Mouse (Mus musculus): ENCODE results near the gene Slc3a1.
A peak's percentile ranks its signal among the peaks of the same experiment; 100 is the strongest.

The Slc3a1 gene

GRCm38 (mm10) chr17:85028093-85028739, at the start of gene Slc3a1:
Slc3a1 (plus strand) TSS chr17:85028376.
- DNase-seq (ENCODE audit: low read depth, low spot score), result no peak

DNA sequence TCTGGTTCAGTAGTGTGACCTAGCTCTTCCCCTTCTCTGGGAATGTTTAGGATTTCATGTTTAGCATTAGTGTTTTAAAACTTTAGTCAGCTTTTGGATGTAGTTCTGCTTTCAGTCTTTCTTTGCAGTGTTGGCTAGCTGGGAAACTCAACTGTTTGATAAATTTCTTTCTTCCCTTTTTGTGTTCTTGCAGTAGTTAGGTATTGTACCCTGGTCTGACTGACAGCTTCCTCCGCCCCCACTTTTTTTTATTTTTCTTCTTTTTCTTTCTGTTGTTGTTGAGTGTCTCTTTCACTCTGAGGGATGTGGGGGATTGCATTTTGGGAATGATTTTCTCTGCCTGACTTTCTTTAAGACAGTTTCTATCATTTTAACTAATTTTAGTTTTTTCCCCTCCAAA, 46.5 kb upstream of the Slc3a1 start:
- DNase-seq (ENCODE audit: low read depth, low spot score), result no peak

DNA sequence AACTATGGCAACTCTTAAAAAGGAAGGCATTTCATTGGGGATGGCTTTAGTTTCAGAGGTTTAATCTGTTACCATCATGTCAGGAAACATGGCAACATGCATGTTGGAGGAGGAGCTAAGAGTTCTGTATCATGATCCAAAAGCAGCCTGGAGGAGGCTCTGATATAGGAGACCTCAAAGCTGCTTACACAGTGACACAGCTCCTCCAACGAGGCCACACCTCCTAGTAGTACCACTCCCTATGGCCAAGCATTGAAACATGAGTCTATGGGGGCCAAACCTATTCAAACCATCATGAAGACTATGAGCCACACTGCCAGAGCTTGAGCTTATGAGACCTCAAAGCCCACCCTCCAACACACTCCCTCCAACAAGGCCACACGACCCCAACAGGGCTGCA, 45.4 kb upstream of the Slc3a1 start:
- no peak for DNase-seq (ENCODE audit: low read depth, low spot score)

GRCm38 (mm10) chr17:84986368-84986767, 41.8 kb upstream of the Slc3a1 start:
- no peak for DNase-seq (ENCODE audit: low read depth, low spot score)

- DNase-seq (ENCODE audit: low read depth, low spot score), result no peak
Observed at GRCm38 (mm10) chr17:84987834-84988410, 40.3 kb upstream of the Slc3a1 start.

- DNase-seq (ENCODE audit: low read depth, low spot score), result no peak
Observed at GRCm38 (mm10) chr17:84988514-84988913, 39.7 kb upstream of the Slc3a1 start.

DNA sequence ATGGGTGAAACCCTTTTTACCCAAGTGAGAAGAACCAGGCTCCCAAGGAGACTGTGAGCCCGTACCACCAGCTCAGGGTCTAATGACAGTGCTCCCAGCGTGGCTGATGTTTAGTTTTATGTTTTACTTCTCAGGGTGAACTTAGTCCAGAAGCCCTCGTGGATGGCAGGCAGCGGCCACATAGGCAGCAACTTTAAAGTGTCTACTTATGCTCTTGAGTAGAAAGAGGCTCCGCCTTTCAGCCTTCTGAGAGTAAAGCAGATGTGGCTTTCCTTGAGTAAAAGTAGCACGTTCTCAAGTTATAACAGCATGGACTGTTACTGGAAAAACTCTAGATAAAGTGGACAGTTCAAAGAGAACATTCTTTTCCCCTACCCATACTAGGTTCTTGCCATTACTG, 32.3 kb upstream of the Slc3a1 start:
- DNase-seq (ENCODE audit: low read depth, low spot score), result no peak

GRCm38 (mm10) chr17:84997639-84998038, 30.5 kb upstream of the Slc3a1 start:
- no peak for DNase-seq (ENCODE audit: low read depth, low spot score)

DNA sequence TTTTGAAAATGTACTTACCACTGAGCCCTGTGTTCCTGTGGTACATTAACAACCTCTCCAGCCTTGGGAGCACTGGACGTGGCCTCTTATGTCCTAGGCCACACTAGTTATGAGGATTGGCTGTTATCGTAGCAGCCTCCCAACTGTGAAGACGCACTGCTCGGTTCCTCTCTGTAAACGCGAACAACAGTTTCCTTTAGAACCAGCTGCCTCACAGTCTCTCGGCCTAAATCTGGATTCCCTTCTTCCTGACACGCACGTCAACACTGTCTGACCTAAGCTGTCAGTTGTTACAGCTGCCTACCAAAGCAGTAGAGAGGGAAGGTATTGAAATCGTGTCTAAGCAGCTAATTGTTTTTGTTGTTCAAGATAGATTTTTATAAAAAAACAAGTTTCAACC, 28.5 kb upstream of the Slc3a1 start:
- peak; percentile 61 for DNase-seq (ENCODE audit: low read depth, low spot score)

- no peak for DNase-seq (ENCODE audit: low read depth, low spot score)
Observed at GRCm38 (mm10) chr17:85013485-85013884, 14.7 kb upstream of the Slc3a1 start.

DNA sequence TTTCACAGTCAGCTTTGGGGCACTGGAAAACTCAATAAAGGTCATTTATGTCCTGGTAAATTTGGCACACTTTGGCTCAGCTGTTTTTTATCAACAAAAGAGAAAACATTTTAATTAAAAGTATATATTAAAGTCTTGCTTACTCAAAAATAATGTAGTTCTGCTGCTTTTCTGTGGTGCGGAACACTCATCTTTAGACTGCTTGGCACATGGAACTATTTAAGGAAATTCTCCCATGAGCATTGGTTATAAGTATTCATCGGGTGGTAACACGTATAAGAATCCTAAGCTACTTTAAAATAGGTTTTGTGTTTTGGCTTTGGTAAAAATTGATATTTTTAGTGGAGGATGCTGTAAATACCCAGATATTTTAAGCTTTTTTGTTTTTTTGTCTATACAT, 13.5 kb upstream of the Slc3a1 start:
- no peak for DNase-seq (ENCODE audit: low read depth, low spot score)

DNA sequence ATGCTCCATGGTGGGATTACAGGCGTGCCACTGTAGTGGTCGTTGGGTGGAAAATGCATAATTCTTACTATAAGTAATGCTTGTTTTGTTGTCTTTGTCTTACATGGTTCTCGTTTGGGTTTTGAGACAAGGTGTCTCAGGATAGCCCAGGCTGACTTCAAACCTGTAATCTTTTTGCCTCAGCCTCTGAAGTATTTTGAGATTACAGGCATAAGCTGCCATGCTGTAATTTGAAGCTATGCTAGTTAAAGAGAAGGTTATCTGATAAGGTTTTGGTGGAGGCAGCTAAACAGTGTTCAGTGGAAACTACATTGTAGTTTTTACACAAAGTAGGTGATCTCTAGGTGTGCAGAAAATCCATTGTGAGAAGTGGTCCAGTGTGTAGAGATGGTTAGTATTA, 9.8 kb upstream of the Slc3a1 start:
- no peak for DNase-seq (ENCODE audit: low read depth, low spot score)

DNA sequence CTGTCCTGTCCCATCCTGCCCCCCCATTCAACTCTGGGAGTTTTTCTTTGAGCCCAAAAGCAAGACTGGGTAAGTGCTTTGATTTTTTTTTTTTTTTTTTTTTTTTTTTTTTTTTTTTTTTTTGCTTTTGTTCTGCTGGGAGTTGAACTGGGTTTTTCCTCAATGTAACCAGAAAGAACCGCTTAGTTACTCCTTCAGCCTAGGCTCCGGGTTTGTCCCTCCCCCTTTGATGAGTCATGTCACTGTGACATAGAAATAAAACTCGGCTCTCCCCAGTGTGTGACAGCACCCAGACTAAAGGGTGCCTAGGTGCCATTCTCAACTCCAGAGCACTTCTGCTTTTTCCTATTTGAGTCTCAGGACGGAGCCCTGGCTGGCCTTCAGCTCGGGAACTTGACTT, 9.4 kb upstream of the Slc3a1 start:
- peak; percentile 53 for DNase-seq (ENCODE audit: low read depth, low spot score)

DNA sequence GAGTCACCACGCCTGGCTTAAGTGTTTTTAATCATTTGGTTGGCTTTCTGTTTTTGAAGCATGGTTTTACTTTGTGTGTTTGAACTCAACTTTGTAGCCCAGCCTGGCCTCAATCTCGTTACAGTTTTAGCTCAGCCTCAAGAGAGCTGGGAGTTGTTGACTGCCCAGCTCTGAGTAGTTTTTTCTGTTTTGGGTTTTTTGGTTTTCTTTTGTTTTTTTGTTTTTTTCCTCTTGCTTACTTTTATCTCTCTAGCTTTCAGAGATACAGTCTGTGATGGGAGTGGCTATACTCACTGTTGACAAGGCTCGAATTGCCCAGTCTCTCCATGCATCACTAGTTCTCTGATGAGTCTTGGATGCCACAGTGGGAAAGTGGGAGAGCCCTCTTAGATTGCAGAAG, 7.8 kb upstream of the Slc3a1 start:
- no peak for DNase-seq (ENCODE audit: low read depth, low spot score)

DNA sequence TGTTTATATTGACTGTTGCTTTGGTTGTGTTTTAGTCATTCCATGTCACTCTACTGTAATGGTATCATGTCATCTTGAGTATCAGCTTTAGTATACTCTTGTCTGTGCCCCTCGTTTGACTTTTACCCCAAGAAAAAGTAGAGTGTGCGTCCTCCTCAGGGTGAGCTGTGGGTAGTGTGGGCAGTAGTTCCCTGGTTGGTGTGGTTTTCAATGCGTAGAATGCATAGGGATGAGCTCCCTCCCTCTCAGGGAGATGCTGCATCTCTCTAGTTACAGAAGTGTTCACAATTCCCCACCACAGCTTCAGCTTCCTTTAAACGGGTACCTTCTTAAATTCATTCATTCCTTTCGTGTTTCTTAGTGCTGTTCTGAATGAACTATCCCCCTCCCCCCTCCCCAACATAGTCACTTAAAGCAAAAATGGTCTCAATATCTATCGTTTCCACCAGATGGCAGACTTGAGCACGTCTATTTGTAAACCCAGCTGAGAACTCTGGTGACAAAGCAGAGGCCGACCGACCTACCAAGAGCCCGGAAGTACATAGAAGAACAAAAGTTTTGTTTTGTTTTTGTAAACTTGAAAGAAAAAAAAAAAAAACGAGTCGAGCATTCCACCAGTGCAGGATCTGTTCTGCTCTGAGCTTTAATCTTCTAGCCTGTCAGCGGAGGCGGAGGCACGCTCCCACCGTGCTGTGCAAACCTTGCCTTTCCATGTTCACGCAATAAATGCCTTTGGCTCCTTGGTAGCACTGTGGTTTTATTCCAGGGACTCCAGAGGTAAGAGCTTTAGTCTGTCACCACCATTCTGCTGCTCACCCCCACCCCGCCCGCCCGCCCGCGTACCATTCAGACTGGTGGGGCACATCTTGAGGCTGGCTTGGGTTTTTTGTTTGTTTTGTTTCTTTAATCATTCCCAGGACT, 4.7 kb upstream of the Slc3a1 start:
- peak; percentile 90 for DNase-seq (ENCODE audit: low read depth, low spot score)

- DNase-seq (ENCODE audit: low read depth, low spot score), result no peak
Observed at GRCm38 (mm10) chr17:85024237-85024636, 3.9 kb upstream of the Slc3a1 start.

GRCm38 (mm10) chr17:85025151-85025550, 3.0 kb upstream of the Slc3a1 start:
- DNase-seq (ENCODE audit: low read depth, low spot score), result no peak

- no peak for DNase-seq (ENCODE audit: low read depth, low spot score)
Observed at GRCm38 (mm10) chr17:85026436-85026835, 1.7 kb upstream of the Slc3a1 start.

DNA sequence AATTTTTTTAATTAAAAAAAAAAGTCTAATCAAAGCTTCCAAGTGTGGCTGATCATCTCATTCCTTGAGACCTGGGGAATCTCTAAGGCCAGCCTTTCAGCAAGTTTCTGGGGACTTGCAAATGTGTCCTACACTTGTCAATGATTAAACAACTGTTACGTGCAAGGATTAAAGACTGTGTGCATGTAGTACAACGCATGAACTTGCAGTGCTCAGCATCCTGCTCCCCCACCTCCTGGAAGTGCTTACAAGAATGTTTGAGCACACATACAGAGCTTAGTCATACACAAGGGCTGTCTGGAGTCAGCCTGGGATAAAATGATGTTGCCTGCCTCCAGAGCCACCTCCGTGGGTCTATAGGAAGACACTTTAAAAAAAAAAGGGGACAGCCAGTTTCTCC, 929 bp upstream of the Slc3a1 start:
- no peak for DNase-seq (ENCODE audit: low read depth, low spot score)

GRCm38 (mm10) chr17:85028797-85029196, 621 bp downstream of the Slc3a1 start:
- DNase-seq (ENCODE audit: low read depth, low spot score), result no peak

DNA sequence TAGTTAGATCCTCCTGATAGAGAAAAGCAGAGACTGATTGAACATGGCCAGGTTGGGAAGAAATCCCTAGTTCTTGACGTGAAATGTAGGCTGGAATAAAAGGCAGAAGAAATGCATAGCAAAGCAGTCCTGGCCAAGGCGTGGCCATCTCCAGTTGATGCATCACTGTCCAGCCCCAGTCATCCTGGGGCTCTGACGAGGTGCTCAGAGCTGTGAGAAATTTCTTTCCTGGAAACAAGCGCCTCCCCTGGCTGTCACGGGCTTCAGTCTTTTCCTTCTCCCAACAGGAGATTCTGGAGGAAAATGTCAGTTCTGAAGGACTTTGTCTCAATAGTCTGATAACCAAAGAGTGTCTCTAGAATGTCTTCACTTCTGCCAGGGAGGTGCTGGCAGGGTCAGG, 2.5 kb downstream of the Slc3a1 start:
- no peak for DNase-seq (ENCODE audit: low read depth, low spot score)

DNA sequence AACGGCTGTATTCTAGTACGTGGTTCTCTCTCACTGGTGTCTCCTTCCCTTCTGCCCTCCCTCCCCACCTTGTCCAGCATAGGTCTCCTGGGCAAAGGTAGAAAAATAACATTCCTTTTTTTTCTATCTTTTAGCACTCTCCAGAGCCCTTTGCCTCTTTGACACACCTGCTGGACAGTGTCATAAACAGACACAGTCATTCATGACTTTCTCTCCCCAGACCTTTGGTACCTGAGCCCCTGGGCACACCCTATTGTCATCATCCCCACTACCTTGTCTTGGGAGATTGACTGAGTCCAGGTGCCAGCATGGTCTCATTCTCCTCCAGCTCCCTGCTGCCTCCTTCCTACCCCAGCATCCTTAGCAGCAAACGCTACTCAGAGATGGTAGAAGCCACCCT, 4.9 kb downstream of the Slc3a1 start:
- DNase-seq (ENCODE audit: low read depth, low spot score), result no peak

DNA sequence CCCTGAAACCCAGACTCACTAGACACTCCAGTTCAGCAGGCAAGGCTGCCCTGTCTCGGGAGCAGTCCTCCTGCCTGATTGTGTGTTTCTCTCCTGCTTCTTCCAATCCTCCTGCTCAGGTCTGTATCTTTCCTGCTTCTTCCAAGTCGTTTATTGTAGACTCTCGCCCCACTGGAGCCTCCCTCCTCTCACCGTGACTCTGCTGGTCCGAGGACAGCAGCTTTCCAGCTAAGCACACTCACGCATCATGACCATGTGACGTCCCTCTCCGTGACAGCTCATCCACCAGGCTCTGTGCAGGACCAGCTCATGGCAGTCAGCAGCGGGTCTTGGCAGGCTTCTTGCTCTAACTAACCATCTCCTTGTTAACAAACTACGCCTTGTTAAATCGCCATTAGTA, 5.9 kb downstream of the Slc3a1 start:
- peak; percentile 82 for DNase-seq (ENCODE audit: low read depth, low spot score)
